Mouse (Mus musculus): Measurements from ENCODE around the gene Phrf1.
A peak's percentile ranks its signal among the peaks of the same experiment; 100 is the strongest.

- TF ChIP-seq CTCF (IDR thresholded peaks at IDR 0.05; ENCODE audit: low read depth, low read length) (peak; percentile 30), POLR2A (IDR thresholded peaks at IDR 0.05; ENCODE audit: insufficient read depth, low read length) (no peak), EP300 (IDR thresholded peaks at IDR 0.05; ENCODE audit: insufficient read depth, low read depth, low read length) (no peak)
These were observed 36.3 kb downstream of the Phrf1 start for GRCm38 (mm10) chr7:141264761-141265410.
